Mouse (Mus musculus): ENCODE results near the gene Sart3. TPM values are rescaled to one million over a fixed set of nuclear protein-coding genes. Genes with fewer than 3 reads are reported as not detected.
A peak's percentile ranks its signal among the peaks of the same experiment; 100 is the strongest.

The Sart3 gene
- polyA plus RNA-seq, 1 experiment from 2014 or later = 45.8 TPM

DNA sequence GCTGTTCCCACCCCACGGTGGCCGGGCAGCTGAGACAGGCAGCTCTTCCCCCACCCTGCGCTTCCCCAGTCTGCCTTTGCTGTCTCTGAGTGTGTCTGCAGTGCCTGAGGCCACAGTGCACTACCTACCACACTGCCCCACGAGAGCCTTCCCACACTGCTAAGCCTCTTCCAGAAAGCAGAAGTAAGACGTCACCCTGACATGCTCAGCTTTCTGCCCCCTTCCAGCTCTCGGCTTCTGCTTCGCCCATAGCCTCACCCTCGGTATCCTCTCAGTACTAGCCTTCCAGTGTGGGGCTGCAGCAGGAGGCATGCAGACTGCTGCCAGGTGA lies 4.6 kb upstream of the Sart3 start:
- Histone ChIP-seq H3K27ac (no peak overlapping the region), H3K9ac (no peak overlapping the region), H3K4me2 (no peak overlapping the region), H3K36me3 (peaks cover 21% of the 10 kb centered on the region), H3K9me3 (no peaks in the 10 kb centered on the region), H3K4me3 (replicated peaks) (no peak overlapping the region), H3K4me1 (peaks cover 14% of the 10 kb centered on the region), H3K27me3 (replicated peaks) (no peaks in the 10 kb centered on the region)
- ATAC-seq (ENCODE audit: insufficient read depth, low FRiP score, low read depth) = no peak
- WGBS = 79% methylated on average over 8 of the region's 8 CpGs

DNA sequence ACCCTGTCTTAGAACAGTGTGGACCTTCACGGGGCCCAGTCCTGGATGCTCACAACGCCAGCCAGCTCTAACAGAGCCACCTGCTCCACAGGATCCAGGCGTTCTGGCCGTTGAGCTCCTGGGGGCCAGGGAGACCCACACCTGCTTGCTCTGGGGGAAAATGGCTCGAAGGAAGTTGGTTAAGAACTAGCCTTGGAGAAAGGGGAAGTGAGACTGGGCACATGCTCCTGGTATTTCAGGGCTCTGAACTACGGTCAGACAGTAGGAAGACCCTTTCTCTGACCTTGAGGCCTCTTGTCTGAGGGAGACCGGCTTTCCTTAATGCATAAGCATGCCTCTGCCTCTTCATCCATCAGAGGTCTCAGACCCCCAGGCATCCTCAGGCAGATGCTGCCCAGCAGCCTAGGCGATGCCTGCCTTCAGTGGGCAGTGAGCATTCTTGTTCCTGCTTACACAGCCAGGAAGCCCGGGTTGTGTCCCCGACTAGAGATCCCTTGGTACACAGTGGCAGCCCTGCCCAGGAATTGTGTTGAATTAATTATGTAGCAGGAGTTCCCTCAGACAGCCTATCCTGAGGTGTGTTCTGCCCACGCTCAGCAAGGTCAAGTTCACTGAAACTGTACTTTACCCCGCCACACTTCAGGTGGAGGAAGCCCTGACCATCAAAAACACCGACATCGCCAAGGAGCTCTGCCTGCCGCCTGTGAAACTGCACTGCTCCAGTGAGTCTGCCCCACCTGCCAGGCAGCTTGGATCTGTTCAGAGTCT lies 4.0 kb upstream of the Sart3 start:
- no peak for ATAC-seq (ENCODE audit: insufficient read depth, low FRiP score, low read depth)
- no peaks in the 10 kb centered on the region for H3K27me3 ChIP-seq (replicated peaks)
- no peak overlapping the region for H3K4me3 ChIP-seq (replicated peaks)
- H3K9me3 ChIP-seq = no peaks in the 10 kb centered on the region
- WGBS = 85% methylated on average over 15 of the region's 15 CpGs
- H3K27ac ChIP-seq = no peak overlapping the region
- peaks cover 21% of the 10 kb centered on the region for H3K36me3 ChIP-seq
- H3K9ac ChIP-seq = no peak overlapping the region
- no peak overlapping the region for H3K4me2 ChIP-seq
- H3K4me1 ChIP-seq = peaks cover 13% of the 10 kb centered on the region

DNA sequence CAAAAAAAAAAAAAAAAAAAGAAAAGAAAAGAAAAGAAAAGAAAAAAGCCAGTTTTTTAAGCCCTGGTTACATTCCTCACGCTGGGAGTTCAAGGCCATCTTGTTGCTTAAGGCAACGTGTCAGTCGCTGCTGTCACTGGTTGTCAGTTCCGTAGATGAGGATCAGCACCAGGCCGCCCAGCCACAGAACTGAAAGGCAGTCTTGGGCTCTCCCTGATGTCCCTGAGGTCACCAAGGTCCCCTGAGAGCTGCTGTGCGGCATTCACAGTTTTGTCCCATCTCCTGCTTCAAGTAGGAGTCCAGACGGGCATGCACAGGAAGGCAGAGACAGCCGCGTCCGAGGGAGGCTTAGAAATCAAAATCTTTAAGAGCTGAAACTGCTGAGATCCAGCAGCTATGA lies 3.3 kb upstream of the Sart3 start:
- Histone ChIP-seq H3K4me2 (no peak overlapping the region), H3K9me3 (no peaks in the 10 kb centered on the region), H3K27me3 (replicated peaks) (no peaks in the 10 kb centered on the region), H3K4me1 (peaks cover 8% of the 10 kb centered on the region), H3K36me3 (peaks cover 21% of the 10 kb centered on the region), H3K9ac (no peak overlapping the region), H3K4me3 (replicated peaks) (no peak overlapping the region), H3K27ac (no peak overlapping the region)
- WGBS = 89% methylated on average over 10 of the region's 10 CpGs
- no peak for ATAC-seq (ENCODE audit: insufficient read depth, low FRiP score, low read depth)

DNA sequence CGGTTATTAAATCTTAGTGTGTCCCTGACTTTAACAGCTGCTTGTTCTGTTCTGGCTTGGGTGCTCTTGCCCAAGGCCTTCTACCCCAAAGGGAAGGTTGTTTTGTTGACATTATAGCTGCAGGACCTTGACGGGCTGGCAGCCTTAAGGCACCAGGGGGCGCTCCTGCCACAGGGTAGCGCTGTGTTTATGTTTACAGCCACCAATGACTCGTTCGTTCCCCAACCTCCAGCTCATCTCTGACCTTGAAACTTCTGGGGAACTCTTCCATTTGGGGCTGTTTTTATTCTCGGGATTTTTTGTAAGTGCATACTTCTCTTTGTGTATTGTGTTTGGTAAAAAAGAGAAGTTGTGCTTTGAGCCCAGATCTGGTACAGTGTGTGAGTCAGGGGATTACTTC lies 1.4 kb upstream of the Sart3 start:
- Histone ChIP-seq H3K27me3 (replicated peaks) (no peaks in the 10 kb centered on the region), H3K36me3 (peaks cover 21% of the 10 kb centered on the region), H3K4me1 (peaks cover 20% of the 10 kb centered on the region), H3K4me2 (peak overlapping the region; percentile 94), H3K9ac (no peak overlapping the region), H3K27ac (peak overlapping the region; percentile 68; the same call in 1 of the 2 replicates), H3K9me3 (no peaks in the 10 kb centered on the region), H3K4me3 (replicated peaks) (peak overlapping the region; percentile 100)
- WGBS = under 1% methylated on average over 7 of the region's 7 CpGs
- ATAC-seq (ENCODE audit: insufficient read depth, low FRiP score, low read depth) = peak; percentile 19; the same call in 1 of the 2 replicates

DNA sequence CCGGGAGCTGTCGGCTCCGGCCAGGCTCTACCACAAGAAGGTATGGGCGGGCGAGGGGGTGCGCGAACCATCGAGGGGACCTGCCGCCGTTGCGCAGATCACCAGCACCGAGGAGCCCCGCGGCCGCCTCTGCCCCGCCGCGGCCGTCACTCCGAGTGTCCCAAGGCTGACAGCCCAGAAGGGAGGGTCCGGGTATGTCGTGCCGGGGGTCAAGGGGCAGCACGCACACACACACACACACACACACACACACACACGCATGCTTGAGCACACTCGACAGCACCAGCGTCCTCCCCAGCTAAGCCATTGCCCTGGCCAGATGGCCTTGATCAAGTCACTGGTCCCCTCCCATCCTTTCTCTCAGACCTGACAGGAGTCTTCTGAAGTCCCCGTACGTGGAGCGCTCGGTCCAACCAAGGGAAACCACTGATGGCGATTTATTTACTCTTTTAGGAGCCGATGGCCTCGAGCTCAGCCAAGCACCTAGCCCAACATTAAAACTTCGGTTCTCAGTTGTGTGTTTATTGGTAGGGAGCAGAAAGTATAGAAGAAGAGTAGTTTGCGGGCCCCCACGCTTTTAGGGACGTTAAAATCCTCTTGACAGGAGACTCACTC lies 702 bp upstream of the Sart3 start:
- peak; percentile 28 for ATAC-seq (ENCODE audit: insufficient read depth, low FRiP score, low read depth)
- Histone ChIP-seq H3K9me3 (no peaks in the 10 kb centered on the region), H3K27ac (peak overlapping the region; percentile 68), H3K27me3 (replicated peaks) (no peaks in the 10 kb centered on the region), H3K9ac (peak overlapping the region; percentile 63), H3K4me3 (replicated peaks) (peak overlapping the region; percentile 100), H3K4me1 (peaks cover 20% of the 10 kb centered on the region), H3K36me3 (peaks cover 27% of the 10 kb centered on the region), H3K4me2 (peak overlapping the region; percentile 94)
- WGBS = 2% methylated on average over 31 of the region's 38 CpGs

DNA sequence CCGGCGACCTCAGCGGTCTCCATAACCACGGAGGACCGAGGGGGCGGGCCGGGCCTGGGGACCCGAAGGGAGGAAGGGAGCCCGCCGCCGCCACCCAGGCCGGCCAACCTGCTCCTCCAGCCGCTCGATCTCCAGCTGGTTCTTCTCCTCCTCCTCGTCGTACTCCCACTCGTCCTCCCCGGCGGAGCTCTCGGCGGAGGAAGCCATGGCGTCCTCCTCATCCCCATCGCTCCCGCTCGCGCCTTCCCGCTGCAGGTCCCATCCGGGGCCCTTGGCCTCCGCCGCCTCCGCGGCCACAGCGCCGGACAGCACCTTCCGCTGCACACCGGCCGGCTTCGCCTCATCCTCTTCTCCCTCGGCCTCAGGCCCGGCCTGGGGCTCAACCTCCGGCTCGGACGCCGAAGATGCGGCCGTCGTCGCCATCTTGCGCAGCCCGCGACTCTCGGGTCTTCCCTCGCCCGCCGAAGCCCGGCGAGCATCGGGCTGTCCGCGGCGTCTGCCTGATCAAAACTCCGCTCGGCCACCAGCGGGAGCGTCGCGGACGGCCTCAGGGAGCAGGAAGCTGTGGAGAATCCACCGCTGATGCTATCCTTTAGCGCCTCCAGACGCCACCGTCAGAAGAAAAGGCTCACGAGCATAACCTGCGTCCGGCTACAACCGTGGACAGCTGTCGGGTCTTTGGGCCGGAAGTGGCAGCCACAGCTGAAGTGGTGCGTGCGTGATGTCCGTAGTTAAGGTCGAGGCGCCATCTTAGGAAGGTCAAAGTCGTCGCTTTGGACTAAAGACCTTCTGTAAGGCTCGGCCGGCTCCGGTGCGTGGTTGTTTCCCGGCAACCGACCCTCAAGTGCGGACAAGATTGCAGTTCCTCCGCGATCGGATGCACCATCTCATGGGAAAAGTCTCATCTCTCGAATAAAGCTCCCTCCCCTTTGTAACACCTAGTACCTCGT lies 822 bp downstream of the Sart3 start:
- under 1% methylated on average over 96 of the region's 97 CpGs for WGBS

DNA sequence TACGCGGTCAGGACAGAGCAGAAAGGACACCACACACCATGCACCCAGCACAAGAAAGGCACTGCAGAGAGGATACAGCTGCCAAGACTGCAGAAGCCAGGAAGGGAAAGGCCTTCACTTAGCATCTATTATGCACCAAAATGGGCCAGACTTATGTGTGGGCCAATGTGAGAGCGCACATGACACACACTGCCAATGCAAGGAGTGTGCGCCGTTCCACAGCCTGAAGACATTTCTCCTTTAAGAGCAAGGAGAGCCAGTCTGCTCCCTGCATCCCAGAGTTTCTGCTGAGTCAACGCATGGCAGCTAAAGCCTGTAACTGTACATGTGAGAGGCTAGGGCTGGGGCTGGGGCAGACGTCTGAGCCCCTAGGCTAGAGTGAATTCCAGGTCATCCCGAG lies 3.5 kb downstream of the Sart3 start:
- Histone ChIP-seq H3K9ac (no peak overlapping the region), H3K9me3 (no peaks in the 10 kb centered on the region), H3K27ac (no peak overlapping the region), H3K27me3 (replicated peaks) (no peaks in the 10 kb centered on the region), H3K4me1 (peaks cover 17% of the 10 kb centered on the region), H3K4me2 (no peak overlapping the region), H3K4me3 (replicated peaks) (no peak overlapping the region), H3K36me3 (peaks cover 10% of the 10 kb centered on the region)
- 90% methylated on average over 8 of the region's 8 CpGs for WGBS
- ATAC-seq (ENCODE audit: insufficient read depth, low FRiP score, low read depth) = no peak

More for the DNA sequence above, 822 bp downstream of the Sart3 start:
- peak overlapping the region; percentile 99 for H3K27ac ChIP-seq
- H3K4me2 ChIP-seq = peak overlapping the region; percentile 91
- peaks cover 24% of the 10 kb centered on the region for H3K36me3 ChIP-seq
- peak overlapping the region; percentile 100 for H3K4me3 ChIP-seq (replicated peaks)
- peak overlapping the region; percentile 92 for H3K9ac ChIP-seq
- H3K9me3 ChIP-seq = no peaks in the 10 kb centered on the region
- ATAC-seq (ENCODE audit: insufficient read depth, low FRiP score, low read depth) = peak; percentile 73
- H3K27me3 ChIP-seq (replicated peaks) = no peaks in the 10 kb centered on the region
- peaks cover 20% of the 10 kb centered on the region for H3K4me1 ChIP-seq

DNA sequence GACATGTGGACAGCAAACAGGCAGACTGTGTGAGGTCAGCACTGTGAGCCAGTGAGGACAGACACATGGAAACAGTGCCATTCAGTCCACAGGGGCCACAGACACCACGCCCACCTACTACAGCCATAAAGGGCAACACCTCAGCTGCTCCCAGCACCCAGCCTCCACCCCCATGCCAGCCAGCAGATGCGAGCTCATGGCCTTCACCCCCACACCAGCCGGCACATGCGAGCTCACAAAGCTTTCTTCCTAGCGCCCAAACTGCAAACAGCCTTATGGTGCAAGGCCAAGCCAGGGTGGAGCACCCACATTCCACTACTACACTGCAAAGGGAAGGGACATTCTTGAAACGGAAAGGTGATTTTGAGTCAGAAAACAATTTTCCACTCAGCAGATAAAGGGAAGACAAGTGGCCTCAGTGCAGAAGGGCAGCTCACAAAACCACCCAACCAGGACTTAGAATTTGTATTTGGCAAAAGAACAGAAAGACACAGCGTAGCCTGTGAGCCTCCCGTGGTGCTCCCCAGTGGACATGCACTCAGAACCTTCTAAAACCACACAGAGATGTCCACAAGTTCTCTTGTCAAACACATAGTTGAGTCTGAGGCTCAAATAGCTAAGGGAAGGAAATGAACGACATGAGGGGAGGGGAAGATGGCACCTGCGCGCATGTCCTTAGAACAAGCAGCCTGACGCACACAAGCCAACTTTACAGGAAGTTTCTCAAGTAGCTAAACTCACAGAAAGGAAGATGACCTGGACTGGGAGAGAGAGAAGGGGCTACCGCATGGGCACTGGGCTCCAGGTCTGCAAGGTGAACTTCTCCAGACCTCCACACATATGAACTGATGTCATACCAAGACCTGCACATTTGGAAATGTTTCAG lies 6.4 kb downstream of the Sart3 start:
- H3K4me1 ChIP-seq = peaks cover 11% of the 10 kb centered on the region
- no peaks in the 10 kb centered on the region for H3K9me3 ChIP-seq
- 81% methylated on average over 13 of the region's 13 CpGs for WGBS
- H3K4me3 ChIP-seq (replicated peaks) = no peak overlapping the region
- ATAC-seq (ENCODE audit: insufficient read depth, low FRiP score, low read depth) = no peak
- H3K4me2 ChIP-seq = no peak overlapping the region
- H3K27me3 ChIP-seq (replicated peaks) = no peaks in the 10 kb centered on the region
- peaks cover 24% of the 10 kb centered on the region for H3K36me3 ChIP-seq
- H3K9ac ChIP-seq = no peak overlapping the region
- no peak overlapping the region for H3K27ac ChIP-seq

DNA sequence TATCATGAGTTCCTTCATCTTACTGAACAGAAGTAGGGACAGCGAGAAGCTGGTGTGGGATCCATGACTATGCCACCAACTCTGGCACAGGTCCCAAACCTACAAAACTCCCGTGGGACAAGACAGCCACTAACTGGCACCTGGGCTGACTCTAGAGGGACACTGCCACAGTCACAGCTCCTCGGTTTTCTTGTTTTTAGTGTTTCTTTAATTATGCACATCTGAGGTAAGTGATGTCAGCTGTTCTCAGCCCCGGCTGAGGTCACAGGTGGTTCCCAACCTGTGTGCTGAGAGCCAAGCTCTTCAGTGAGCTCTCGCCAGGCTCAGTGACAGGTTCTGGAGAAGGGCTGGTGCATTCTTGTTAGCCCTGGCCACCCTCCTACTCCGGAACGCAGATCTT lies 7.9 kb downstream of the Sart3 start:
- Histone ChIP-seq H3K4me3 (replicated peaks) (no peak overlapping the region), H3K36me3 (peaks cover 31% of the 10 kb centered on the region), H3K9me3 (no peaks in the 10 kb centered on the region), H3K4me2 (no peak overlapping the region), H3K9ac (no peak overlapping the region), H3K4me1 (peaks cover under 1% of the 10 kb centered on the region; the same call in 1 of the 2 replicates), H3K27ac (no peak overlapping the region), H3K27me3 (replicated peaks) (no peaks in the 10 kb centered on the region)
- 93% methylated on average over 7 of the region's 7 CpGs for WGBS
- ATAC-seq (ENCODE audit: insufficient read depth, low FRiP score, low read depth) = no peak

DNA sequence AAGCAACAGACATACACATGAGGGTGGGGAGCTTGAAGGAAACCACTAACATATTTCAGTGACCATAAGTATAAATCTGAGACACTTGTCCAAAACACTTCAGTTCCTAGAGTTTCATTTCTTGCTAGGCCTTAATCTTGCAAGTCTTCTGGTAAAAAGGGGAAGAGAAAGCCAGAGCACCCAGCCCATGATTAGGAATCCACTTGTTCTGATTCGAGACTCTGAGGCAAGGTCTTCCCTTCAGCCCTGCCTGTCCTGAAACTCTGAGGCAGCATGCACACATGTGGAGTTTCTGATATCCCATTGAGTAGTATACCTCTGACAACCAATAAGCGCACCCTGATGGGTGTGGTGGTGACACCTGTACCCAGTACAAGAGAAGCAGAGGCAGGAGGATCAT lies 10.7 kb downstream of the Sart3 start:
- no peak overlapping the region for H3K9ac ChIP-seq
- no peak overlapping the region for H3K4me3 ChIP-seq (replicated peaks)
- WGBS = 85% methylated on average over 2 of the region's 2 CpGs
- H3K4me1 ChIP-seq = no peaks in the 10 kb centered on the region
- no peaks in the 10 kb centered on the region for H3K27me3 ChIP-seq (replicated peaks)
- H3K27ac ChIP-seq = no peak overlapping the region
- no peak overlapping the region for H3K4me2 ChIP-seq
- no peaks in the 10 kb centered on the region for H3K9me3 ChIP-seq
- peaks cover 46% of the 10 kb centered on the region for H3K36me3 ChIP-seq
- ATAC-seq (ENCODE audit: insufficient read depth, low FRiP score, low read depth) = no peak

DNA sequence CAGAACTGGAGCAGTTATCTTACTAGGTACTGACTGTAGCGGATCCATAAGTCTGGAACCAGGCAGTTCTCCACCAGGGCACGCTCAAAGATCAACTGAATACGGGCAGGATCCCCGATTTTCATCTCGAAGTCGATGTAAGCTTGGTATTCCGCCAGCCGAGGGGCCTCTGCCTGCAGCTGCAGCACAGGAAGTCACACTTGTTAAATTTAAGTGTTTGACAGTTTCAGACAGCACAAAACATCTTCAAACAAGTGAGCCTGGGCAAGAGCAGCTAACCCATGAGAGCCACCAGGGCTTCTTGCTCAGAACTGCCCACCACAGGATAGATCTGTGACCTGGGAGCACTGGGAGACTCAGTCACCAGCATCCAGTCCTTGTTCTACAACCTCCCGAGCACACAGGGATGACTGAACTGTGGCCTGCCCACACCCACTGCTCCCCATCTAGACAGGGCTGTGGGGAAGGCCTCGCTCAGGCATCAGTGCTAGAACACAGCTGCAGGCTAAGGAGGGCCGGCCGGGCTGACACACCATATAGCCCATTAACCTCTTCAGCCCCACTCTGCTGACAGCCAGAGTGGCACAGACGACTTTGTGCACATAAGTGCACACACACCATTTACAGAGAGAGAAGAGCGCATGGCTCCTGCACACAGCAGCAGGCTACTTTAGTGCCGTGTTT lies 16.8 kb downstream of the Sart3 start:
- no peak overlapping the region for H3K9ac ChIP-seq
- H3K4me3 ChIP-seq (replicated peaks) = no peak overlapping the region
- H3K4me2 ChIP-seq = no peak overlapping the region
- H3K4me1 ChIP-seq = no peaks in the 10 kb centered on the region
- no peaks in the 10 kb centered on the region for H3K27me3 ChIP-seq (replicated peaks)
- no peak overlapping the region for H3K27ac ChIP-seq
- peaks cover 85% of the 10 kb centered on the region for H3K36me3 ChIP-seq
- 84% methylated on average over 15 of the region's 15 CpGs for WGBS
- ATAC-seq (ENCODE audit: insufficient read depth, low FRiP score, low read depth) = no peak
- H3K9me3 ChIP-seq = no peaks in the 10 kb centered on the region

All from stomach, embryonic 15.5 days (tissue).